9 mouse cellular contexts compared by ENCODE assay signal in genomic region chr8:87939308-87939936, GRCm38 (mm10). TPM values are rescaled to one million over a fixed set of nuclear protein-coding genes. Genes with fewer than 3 reads are reported as not detected.
DNase-seq lines count a peak whose midpoint lies in the region; ATAC-seq and TF ChIP-seq lines count a peak whose summit lies in the region.
"Had no signal": no experiment of that assay in that cellular context is flagged by ENCODE, and none has a peak within 500 bp of the region (broad histone marks: within the 10 kb centered on the region; RNA-seq: fewer than 3 reads in every experiment).

No protein-coding gene starts in this region.

- TF ChIP-seq EP300 in heart, adult 2 months (IDR thresholded peaks at IDR 0.05; ENCODE audit: insufficient read depth, low read depth, low read length), result no peak

- H3K4me1 ChIP-seq in heart, adult 2 months (ENCODE audit: control insufficient read depth, insufficient read depth, low read length), result peaks cover 21% of the 10 kb centered on the region
- peaks cover 64% of the 10 kb centered on the region for H3K4me1 ChIP-seq in limb, embryonic 12.5 days (replicated peaks)

- TF ChIP-seq CTCF in heart, adult 2 months (IDR thresholded peaks at IDR 0.05), result no peak

- 24% methylated on average over 8 of the region's 8 CpGs for WGBS in heart, adult 2 months
- WGBS in limb, embryonic 12.5 days, result 12% methylated on average over 7 of the region's 8 CpGs

- peak overlapping the region; percentile 9 for H3K4me3 ChIP-seq in heart, adult 2 months
- H3K4me3 ChIP-seq in limb, embryonic 12.5 days (replicated peaks), result peak overlapping the region; percentile 25

- TF ChIP-seq POLR2A in heart, adult 2 months (IDR thresholded peaks at IDR 0.05; ENCODE audit: insufficient read depth, low read depth, low read length), result no peak

- peak overlapping the region; percentile 11; the same call in 1 of the 2 replicates for H3K9ac ChIP-seq in heart, adult 2 months (ENCODE audit: low read depth, low read length)
- peak overlapping the region; percentile 54; the same call in 1 of the 2 replicates for H3K9ac ChIP-seq in limb, embryonic 12.5 days (replicated peaks)
- H3K9ac ChIP-seq: liver, embryonic 14.5 days had no signal

- no peaks in the 10 kb centered on the region for H3K79me2 ChIP-seq in heart, adult 2 months (replicated peaks; ENCODE audit: control insufficient read depth, insufficient read depth, low read length)

- H3K9me3 ChIP-seq in limb, embryonic 12.5 days, result no peaks in the 10 kb centered on the region

- no peak for DNase-seq in heart, adult 2 months
- no peak for DNase-seq in heart, adult 11 months
- peak; percentile 18 for DNase-seq in ovary, postnatal 36 days (ENCODE audit: low spot score)
- DNase-seq in ovary, adult 18-20 months (ENCODE audit: low spot score), result no peak
- DNase-seq in right cerebral cortex, postnatal 14 days, result no peak
- no peak for DNase-seq in c-Kit-positive CD71-positive TER-119-positive erythroid progenitor cells, embryonic 14.5 days (ENCODE audit: low spot score)

- H3K4me2 ChIP-seq in limb, embryonic 12.5 days, result peak overlapping the region; percentile 66

- no peaks in the 10 kb centered on the region for H3K36me3 ChIP-seq in heart, adult 2 months (ENCODE audit: control insufficient read depth, insufficient read depth, low read length)
- no peaks in the 10 kb centered on the region for H3K36me3 ChIP-seq in limb, embryonic 12.5 days

- intact Hi-C loops in heart, adult 2 months (cut with DNase I), result loop anchor here (5.0 kb wide), 1 partner anchor 137 kb away; no protein-coding TSS in a partner anchor

- ATAC-seq in limb, embryonic 12.5 days (ENCODE audit: insufficient number of reproducible peaks, insufficient read depth, low FRiP score, low TSS enrichment, low read depth), result no peak
- no peak for ATAC-seq in megakaryocyte, adult 5-6 weeks (ENCODE audit: poor library complexity, severe bottlenecking)

- peak overlapping the region; percentile 52 for H3K27ac ChIP-seq in heart, adult 2 months
- H3K27ac ChIP-seq in limb, embryonic 12.5 days, result peak overlapping the region; percentile 85
- H3K27ac ChIP-seq: liver, embryonic 14.5 days had no signal

- no peaks in the 10 kb centered on the region for H3K27me3 ChIP-seq in heart, adult 2 months (ENCODE audit: control insufficient read depth, insufficient read depth, low read length)
- no peaks in the 10 kb centered on the region for H3K27me3 ChIP-seq in limb, embryonic 12.5 days

RNA-seq across cellular contexts. Expression of gene Zfp423, which starts 20.0 kb away (rescaled TPM):
- total RNA-seq in heart, adult 2 months (2021), result 1 to 10 TPM; 4.8 to 5.3 TPM
- 4.3 and 7.3 TPM in 2 replicates for polyA plus RNA-seq in heart, adult 2 months (2012; rRNA removed)
- 40.3 and 43.9 TPM in 2 replicates for polyA plus RNA-seq in limb, embryonic 12.5 days (2016; fragmentation: Nextera tagmentation; extraction: Ambion mirVana)
- 0.18 TPM in 1 of 2 replicates, not detected in the other for total RNA-seq in megakaryocyte, adult 5-6 weeks (2015)
- not detected in 2 replicates for total RNA-seq in megakaryocyte, adult 5-6 weeks (2017)

Comparison
In these comparisons a context has a peak if more than half of its experiments do, and no peak if none do; other contexts are left out.
1. RNA of gene Zfp423, which starts 20.0 kb away (total RNA-seq): 4.8 to 5.3 TPM in heart, adult 2 months; 0.18 TPM in megakaryocyte, adult 5-6 weeks; every median in the first group is over 4 times any median in the second.